Mouse (Mus musculus): ENCODE data around the gene Dzip1l. TPM values are rescaled to one million over a fixed set of nuclear protein-coding genes. Genes with fewer than 3 reads are reported as not detected.
"Not testable (repeated sequence)": the region's sequence is repeated elsewhere in the genome, so short reads cannot be mapped to it uniquely, and the experiment has no call there.

Gene Dzip1l
- 12.0 and 14.5 TPM in 2 replicates for polyA plus RNA-seq (2014; fragmentation: Nextera tagmentation; extraction: Ambion mirVana)

- ATAC-seq (ENCODE audit: low FRiP score), result peak; percentile 91
- peak within 1 kb of the TSS; percentile 68 for H3K27ac ChIP-seq (ENCODE audit: low read depth, low read length)
- H3K27me3 ChIP-seq (ENCODE audit: control insufficient read depth, insufficient read depth, low read length), result no peaks in the 10 kb centered on the region
- 0% methylated on average over 44 of the region's 44 CpGs for WGBS
- H3K4me1 ChIP-seq (replicated peaks; ENCODE audit: control insufficient read depth, insufficient read depth, low read length), result peaks cover 7% of the 10 kb centered on the region; the same call in 1 of the 2 replicates
- peak within 1 kb of the TSS; percentile 72 for H3K9ac ChIP-seq (ENCODE audit: low read depth, low read length)
- H3K4me2 ChIP-seq (replicated peaks; ENCODE audit: low read depth, low read length), result peak within 1 kb of the TSS; percentile 77
- H3K9me3 ChIP-seq (ENCODE audit: control insufficient read depth, low read length), result no peaks in the 10 kb centered on the region
- DNase-seq (ENCODE audit: low spot score), result peak; percentile 88
- no peaks in the 10 kb centered on the region for H3K36me3 ChIP-seq (ENCODE audit: control insufficient read depth, insufficient read depth, low read length)
- peak within 1 kb of the TSS; percentile 61 for H3K4me3 ChIP-seq (ENCODE audit: low read depth, low read length)
These were observed at the start of gene Dzip1l for GRCm38 (mm10) chr9:99629281-99630011. Gene Dzip1l (plus strand): TSS chr9:99629496.

GRCm38 (mm10) chr9:99580655-99581054, 48.6 kb upstream of the Dzip1l start:
- DNase-seq (ENCODE audit: low spot score) (peak; percentile 60), ATAC-seq (ENCODE audit: low FRiP score) (no peak)
- H3K27me3 ChIP-seq (ENCODE audit: control insufficient read depth, insufficient read depth, low read length), result no peaks in the 10 kb centered on the region
- H3K4me3 ChIP-seq (ENCODE audit: low read depth, low read length), result no peak overlapping the region
- H3K4me2 ChIP-seq (replicated peaks; ENCODE audit: low read depth, low read length), result no peak overlapping the region
- H3K9me3 ChIP-seq (ENCODE audit: control insufficient read depth, low read length), result no peaks in the 10 kb centered on the region
- H3K27ac ChIP-seq (ENCODE audit: low read depth, low read length), result no peak overlapping the region
- no peaks in the 10 kb centered on the region for H3K4me1 ChIP-seq (replicated peaks; ENCODE audit: control insufficient read depth, insufficient read depth, low read length)
- peaks cover 6% of the 10 kb centered on the region; the same call in 1 of the 2 replicates for H3K36me3 ChIP-seq (ENCODE audit: control insufficient read depth, insufficient read depth, low read length)
- 61% methylated on average over 2 of the region's 2 CpGs for WGBS
- H3K9ac ChIP-seq (ENCODE audit: low read depth, low read length), result no peak overlapping the region

- no peaks in the 10 kb centered on the region for H3K27me3 ChIP-seq (ENCODE audit: control insufficient read depth, insufficient read depth, low read length)
- H3K4me3 ChIP-seq (ENCODE audit: low read depth, low read length), result no peak overlapping the region
- ATAC-seq (ENCODE audit: low FRiP score), result no peak
- peaks cover 4% of the 10 kb centered on the region; the same call in 1 of the 2 replicates for H3K36me3 ChIP-seq (ENCODE audit: control insufficient read depth, insufficient read depth, low read length)
- H3K4me1 ChIP-seq (replicated peaks; ENCODE audit: control insufficient read depth, insufficient read depth, low read length), result no peaks in the 10 kb centered on the region
- peak; percentile 75 for DNase-seq (ENCODE audit: low spot score)
- H3K4me2 ChIP-seq (replicated peaks; ENCODE audit: low read depth, low read length), result no peak overlapping the region
- H3K9ac ChIP-seq (ENCODE audit: low read depth, low read length), result no peak overlapping the region
- no peaks in the 10 kb centered on the region for H3K9me3 ChIP-seq (ENCODE audit: control insufficient read depth, low read length)
- H3K27ac ChIP-seq (ENCODE audit: low read depth, low read length), result no peak overlapping the region
- 29% methylated on average over 8 of the region's 8 CpGs for WGBS
These were observed 41.6 kb upstream of the Dzip1l start for GRCm38 (mm10) chr9:99587505-99588202.

GRCm38 (mm10) chr9:99591144-99591543, 38.2 kb upstream of the Dzip1l start:
- Histone ChIP-seq H3K9me3 (ENCODE audit: control insufficient read depth, low read length) (no peaks in the 10 kb centered on the region), H3K27me3 (ENCODE audit: control insufficient read depth, insufficient read depth, low read length) (no peaks in the 10 kb centered on the region), H3K36me3 (ENCODE audit: control insufficient read depth, insufficient read depth, low read length) (no peaks in the 10 kb centered on the region), H3K4me2 (replicated peaks; ENCODE audit: low read depth, low read length) (no peak overlapping the region), H3K27ac (ENCODE audit: low read depth, low read length) (no peak overlapping the region), H3K4me1 (replicated peaks; ENCODE audit: control insufficient read depth, insufficient read depth, low read length) (no peaks in the 10 kb centered on the region), H3K4me3 (ENCODE audit: low read depth, low read length) (no peak overlapping the region), H3K9ac (ENCODE audit: low read depth, low read length) (no peak overlapping the region)
- WGBS, result 80% methylated on average over 8 of the region's 8 CpGs
- no peak for DNase-seq (ENCODE audit: low spot score)
- ATAC-seq (ENCODE audit: low FRiP score), result no peak

GRCm38 (mm10) chr9:99599127-99599526, 30.2 kb upstream of the Dzip1l start:
- not testable (repeated sequence) for H3K27ac ChIP-seq (ENCODE audit: low read depth, low read length); H3K9me3 ChIP-seq (ENCODE audit: control insufficient read depth, low read length); H3K9ac ChIP-seq (ENCODE audit: low read depth, low read length); H3K36me3 ChIP-seq (ENCODE audit: control insufficient read depth, insufficient read depth, low read length); H3K4me3 ChIP-seq (ENCODE audit: low read depth, low read length); H3K4me2 ChIP-seq (replicated peaks; ENCODE audit: low read depth, low read length); H3K27me3 ChIP-seq (ENCODE audit: control insufficient read depth, insufficient read depth, low read length); H3K4me1 ChIP-seq (replicated peaks; ENCODE audit: control insufficient read depth, insufficient read depth, low read length); DNase-seq (ENCODE audit: low spot score); ATAC-seq (ENCODE audit: low FRiP score)
- WGBS, result 96% methylated on average over 6 of the region's 6 CpGs

- Histone ChIP-seq H3K4me2 (replicated peaks; ENCODE audit: low read depth, low read length) (no peak overlapping the region), H3K27me3 (ENCODE audit: control insufficient read depth, insufficient read depth, low read length) (no peaks in the 10 kb centered on the region), H3K36me3 (ENCODE audit: control insufficient read depth, insufficient read depth, low read length) (no peaks in the 10 kb centered on the region), H3K9me3 (ENCODE audit: control insufficient read depth, low read length) (no peaks in the 10 kb centered on the region), H3K4me1 (replicated peaks; ENCODE audit: control insufficient read depth, insufficient read depth, low read length) (no peaks in the 10 kb centered on the region), H3K9ac (ENCODE audit: low read depth, low read length) (no peak overlapping the region), H3K4me3 (ENCODE audit: low read depth, low read length) (no peak overlapping the region), H3K27ac (ENCODE audit: low read depth, low read length) (no peak overlapping the region)
- ATAC-seq (ENCODE audit: low FRiP score) (no peak), DNase-seq (ENCODE audit: low spot score) (no peak)
- 72% methylated on average over 2 of the region's 2 CpGs for WGBS
These were observed 25.7 kb upstream of the Dzip1l start for GRCm38 (mm10) chr9:99603566-99603965.

GRCm38 (mm10) chr9:99612202-99612601, 17.1 kb upstream of the Dzip1l start, which contains the start of gene A4gnt:
Gene A4gnt (plus strand): TSS chr9:99612502.
- no peak within 1 kb of the TSS for H3K9ac ChIP-seq (ENCODE audit: low read depth, low read length)
- H3K27ac ChIP-seq (ENCODE audit: low read depth, low read length), result no peak within 1 kb of the TSS
- no peaks in the 10 kb centered on the region for H3K36me3 ChIP-seq (ENCODE audit: control insufficient read depth, insufficient read depth, low read length)
- DNase-seq (ENCODE audit: low spot score) (no peak), ATAC-seq (ENCODE audit: low FRiP score) (no peak)
- no peaks in the 10 kb centered on the region for H3K9me3 ChIP-seq (ENCODE audit: control insufficient read depth, low read length)
- H3K4me2 ChIP-seq (replicated peaks; ENCODE audit: low read depth, low read length), result no peak within 1 kb of the TSS
- 66% methylated on average over 2 of the region's 2 CpGs for WGBS
- no peak within 1 kb of the TSS for H3K4me3 ChIP-seq (ENCODE audit: low read depth, low read length)
- no peaks in the 10 kb centered on the region for H3K27me3 ChIP-seq (ENCODE audit: control insufficient read depth, insufficient read depth, low read length)
- H3K4me1 ChIP-seq (replicated peaks; ENCODE audit: control insufficient read depth, insufficient read depth, low read length), result no peaks in the 10 kb centered on the region

- WGBS, result 92% methylated on average over 8 of the region's 8 CpGs
- Histone ChIP-seq H3K4me3 (ENCODE audit: low read depth, low read length) (no peak overlapping the region), H3K4me1 (replicated peaks; ENCODE audit: control insufficient read depth, insufficient read depth, low read length) (no peaks in the 10 kb centered on the region), H3K9ac (ENCODE audit: low read depth, low read length) (no peak overlapping the region), H3K27ac (ENCODE audit: low read depth, low read length) (no peak overlapping the region), H3K27me3 (ENCODE audit: control insufficient read depth, insufficient read depth, low read length) (no peaks in the 10 kb centered on the region), H3K36me3 (ENCODE audit: control insufficient read depth, insufficient read depth, low read length) (no peaks in the 10 kb centered on the region), H3K4me2 (replicated peaks; ENCODE audit: low read depth, low read length) (no peak overlapping the region), H3K9me3 (ENCODE audit: control insufficient read depth, low read length) (no peaks in the 10 kb centered on the region)
- DNase-seq (ENCODE audit: low spot score) (no peak), ATAC-seq (ENCODE audit: low FRiP score) (no peak)
These were observed 9.6 kb upstream of the Dzip1l start for GRCm38 (mm10) chr9:99619688-99620087.
